Comparison of ENCODE assay signal across 31 mouse cellular contexts in genomic region chr5:136469301-136469700, GRCm38 (mm10).
DNase-seq lines count a peak whose midpoint lies in the region; ATAC-seq and TF ChIP-seq lines count a peak whose summit lies in the region.
"Had no signal": no experiment of that assay in that cellular context is flagged by ENCODE, and none has a peak within 500 bp of the region (broad histone marks: within the 10 kb centered on the region; RNA-seq: fewer than 3 reads in every experiment).

No protein-coding gene starts in this region.

- peak overlapping the region; percentile 88 for H3K27ac ChIP-seq in heart, embryonic 13.5 days (replicated peaks)
- H3K27ac ChIP-seq in liver, adult 2 months (replicated peaks; ENCODE audit: insufficient read depth, low read depth, low read length): no peak overlapping the region
- no peak overlapping the region for H3K27ac ChIP-seq in liver, postnatal 0 days (ENCODE audit: low read depth)
- H3K27ac ChIP-seq in heart, embryonic 15.5 days: peak overlapping the region; percentile 81
- H3K27ac ChIP-seq: embryonic facial prominence, embryonic 12.5 days; forebrain, embryonic 10.5 days; forebrain, embryonic 15.5 days; hindbrain, embryonic 10.5 days; hindbrain, embryonic 15.5 days; liver, embryonic 15.5 days; lung, embryonic 15.5 days had no signal

- no peak overlapping the region for H3K4me3 ChIP-seq in heart, embryonic 13.5 days
- H3K4me3 ChIP-seq in liver, adult 2 months (ENCODE audit: insufficient read depth, low read depth, low read length): no peak overlapping the region
- no peak overlapping the region for H3K4me3 ChIP-seq in liver, postnatal 0 days (ENCODE audit: low read depth, low read length)
- H3K4me3 ChIP-seq in heart, embryonic 15.5 days: no peak overlapping the region
- H3K4me3 ChIP-seq: embryonic facial prominence, embryonic 12.5 days; forebrain, embryonic 10.5 days; forebrain, embryonic 15.5 days; hindbrain, embryonic 10.5 days; hindbrain, embryonic 15.5 days; liver, embryonic 15.5 days; lung, embryonic 15.5 days had no signal

- TF ChIP-seq POLR2A in liver, adult 2 months (IDR thresholded peaks at IDR 0.05; ENCODE audit: extremely low read depth, insufficient read depth, low read length): no peak

- no peaks in the 10 kb centered on the region for H3K27me3 ChIP-seq in heart, embryonic 13.5 days (replicated peaks)
- no peaks in the 10 kb centered on the region for H3K27me3 ChIP-seq in liver, adult 2 months (ENCODE audit: control insufficient read depth, insufficient read depth, low read length)
- H3K27me3 ChIP-seq in liver, postnatal 0 days (ENCODE audit: insufficient read depth, low read length): no peaks in the 10 kb centered on the region
- no peaks in the 10 kb centered on the region for H3K27me3 ChIP-seq in heart, embryonic 15.5 days
- H3K27me3 ChIP-seq: embryonic facial prominence, embryonic 12.5 days; forebrain, embryonic 15.5 days; hindbrain, embryonic 15.5 days; liver, embryonic 15.5 days; lung, embryonic 15.5 days had no signal

- H3K9ac ChIP-seq in heart, embryonic 13.5 days: peak overlapping the region; percentile 20
- H3K9ac ChIP-seq in liver, adult 2 months (ENCODE audit: low read depth, low read length): no peak overlapping the region
- no peak overlapping the region for H3K9ac ChIP-seq in liver, postnatal 0 days (replicated peaks)
- 0 out of 2 replicates have a peak overlapping the region, but pooled peaks have one; percentile 7 for H3K9ac ChIP-seq in heart, embryonic 15.5 days
- H3K9ac ChIP-seq: embryonic facial prominence, embryonic 12.5 days; forebrain, embryonic 15.5 days; hindbrain, embryonic 15.5 days; liver, embryonic 15.5 days; lung, embryonic 15.5 days had no signal

- H3K36me3 ChIP-seq in heart, embryonic 13.5 days: no peaks in the 10 kb centered on the region
- H3K36me3 ChIP-seq in liver, adult 2 months (ENCODE audit: control insufficient read depth, insufficient read depth, low read length): no peaks in the 10 kb centered on the region
- H3K36me3 ChIP-seq in liver, postnatal 0 days (replicated peaks; ENCODE audit: insufficient read depth, low read length): no peaks in the 10 kb centered on the region
- no peaks in the 10 kb centered on the region for H3K36me3 ChIP-seq in heart, embryonic 15.5 days
- H3K36me3 ChIP-seq: embryonic facial prominence, embryonic 12.5 days; forebrain, embryonic 15.5 days; G1E; hindbrain, embryonic 10.5 days; hindbrain, embryonic 15.5 days; liver, embryonic 15.5 days; lung, embryonic 15.5 days had no signal

- no peak for ATAC-seq in heart, embryonic 13.5 days (ENCODE audit: extremely low read depth, insufficient number of reproducible peaks, low FRiP score, low TSS enrichment)
- no peak for ATAC-seq in liver, postnatal 0 days
- no peak for ATAC-seq in heart, embryonic 15.5 days (replicated peaks; ENCODE audit: insufficient number of reproducible peaks, insufficient read depth, low FRiP score, low read depth)
- no peak for ATAC-seq in erythroid progenitor cell, adult 5-6 weeks (replicated peaks; ENCODE audit: low FRiP score, poor library complexity, severe bottlenecking)
- ATAC-seq: forebrain, embryonic 15.5 days; inflammation-experienced regulatory T-cells, adult 6 months; midbrain, embryonic 16.5 days had no signal

- no peaks in the 10 kb centered on the region for H3K9me3 ChIP-seq in heart, embryonic 13.5 days
- H3K9me3 ChIP-seq in liver, postnatal 0 days (ENCODE audit: low read length): no peaks in the 10 kb centered on the region
- H3K9me3 ChIP-seq in heart, embryonic 15.5 days (replicated peaks): no peaks in the 10 kb centered on the region
- H3K9me3 ChIP-seq: embryonic facial prominence, embryonic 12.5 days; forebrain, embryonic 10.5 days; forebrain, embryonic 15.5 days; G1E; hindbrain, embryonic 10.5 days; hindbrain, embryonic 15.5 days; liver, embryonic 15.5 days; lung, embryonic 15.5 days had no signal

- intact Hi-C loops in heart, postnatal 25 days (cut with DNase I): loop anchor here (5.0 kb wide), 1 partner anchor 98 kb away; the partner anchor contains the start of gene Cux1

- H3K4me1 ChIP-seq in heart, embryonic 13.5 days: peaks cover 97% of the 10 kb centered on the region
- H3K4me1 ChIP-seq in liver, adult 2 months (ENCODE audit: control insufficient read depth, insufficient read depth, low read length): peaks cover 23% of the 10 kb centered on the region
- peaks cover 33% of the 10 kb centered on the region for H3K4me1 ChIP-seq in liver, postnatal 0 days (ENCODE audit: insufficient read depth)
- peaks cover 83% of the 10 kb centered on the region for H3K4me1 ChIP-seq in heart, embryonic 15.5 days (replicated peaks)

- no peak for TF ChIP-seq EP300 in liver, postnatal 0 days (IDR thresholded peaks at IDR 0.05; ENCODE audit: low read depth)

- TF ChIP-seq CTCF in liver, adult 2 months (IDR thresholded peaks at IDR 0.05; ENCODE audit: low read depth, low read length): no peak
- no peak for TF ChIP-seq CTCF in liver, postnatal 0 days (IDR thresholded peaks at IDR 0.05; ENCODE audit: low read depth)

- WGBS in heart, embryonic 13.5 days: 52% methylated on average over 1 of the region's 1 CpGs
- WGBS in liver, adult 2 months: 36% methylated on average over 1 of the region's 1 CpGs
- WGBS in liver, postnatal 0 days (ENCODE audit: insufficient replicate concordance): 79% methylated on average over 1 of the region's 1 CpGs
- WGBS in heart, embryonic 15.5 days: 64% methylated on average over 1 of the region's 1 CpGs

- DNase-seq in heart, adult 11 months: peak; percentile 94
- DNase-seq in heart, adult 8-10 months (ENCODE audit: low spot score): no peak
- no peak for DNase-seq in heart, postnatal 25 days (ENCODE audit: low spot score)
- DNase-seq in liver, adult 2 months (ENCODE audit: extremely low read depth, low read depth, low spot score): peak; percentile 19
- no peak for DNase-seq in liver, postnatal 0 days
- DNase-seq: adrenal gland, adult 8-10 months; cerebellum, adult 8-10 months; cerebellum, postnatal 36 days; embryo, embryonic 11 days; kidney, adult 11 months; kidney, postnatal 10 days; layer of hippocampus, postnatal 36 days; left cerebral cortex, postnatal 4 days; liver; lung, postnatal 36 days; right cerebral cortex, postnatal 25 days; thymus, adult 2 months; thymus, postnatal 36 days had no signal

- peaks cover 5% of the 10 kb centered on the region; the same call in 1 of the 2 replicates for H3K79me2 ChIP-seq in liver, adult 2 months (ENCODE audit: control insufficient read depth, insufficient read depth, low read length)

- H3K4me2 ChIP-seq in heart, embryonic 13.5 days: no peak overlapping the region
- no peak overlapping the region for H3K4me2 ChIP-seq in liver, postnatal 0 days (ENCODE audit: low read depth, low read length)
- H3K4me2 ChIP-seq in heart, embryonic 15.5 days: no peak overlapping the region
- H3K4me2 ChIP-seq: embryonic facial prominence, embryonic 12.5 days; forebrain, embryonic 15.5 days; hindbrain, embryonic 15.5 days; liver, embryonic 15.5 days; lung, embryonic 15.5 days had no signal

Comparison
In these comparisons a context has a peak if more than half of its experiments do, and no peak if none do; other contexts are left out.
1. DNase-seq: peak in heart, adult 11 months (single experiment) and liver, adult 2 months (single experiment); none in heart, adult 8-10 months (single experiment), heart, postnatal 25 days (single experiment) and liver, postnatal 0 days (single experiment).
2. H3K27ac ChIP-seq: peak in heart, embryonic 13.5 days (single experiment) and heart, embryonic 15.5 days (single experiment); none in liver, adult 2 months (single experiment) and liver, postnatal 0 days (single experiment).
3. H3K9ac ChIP-seq: peak in heart, embryonic 13.5 days (single experiment) and heart, embryonic 15.5 days (single experiment); none in liver, adult 2 months (single experiment) and liver, postnatal 0 days (single experiment).